Mouse (Mus musculus) liver, postnatal 0 days (tissue): ENCODE results near the gene Draxin.

Experiments used
- CTCF ChIP-seq: sonication (generic); IDR thresholded peaks from 2 replicates; pipeline ENCODE4 v1.5.1; 2016; ENCODE audit warnings: antibody characterized with exemption, low read depth
- EP300 ChIP-seq: IDR thresholded peaks from 2 replicates; pipeline ENCODE4 v1.6.1; 2016; ENCODE audit warnings: antibody characterized with exemption, low read depth, mild to moderate bottlenecking

DNA sequence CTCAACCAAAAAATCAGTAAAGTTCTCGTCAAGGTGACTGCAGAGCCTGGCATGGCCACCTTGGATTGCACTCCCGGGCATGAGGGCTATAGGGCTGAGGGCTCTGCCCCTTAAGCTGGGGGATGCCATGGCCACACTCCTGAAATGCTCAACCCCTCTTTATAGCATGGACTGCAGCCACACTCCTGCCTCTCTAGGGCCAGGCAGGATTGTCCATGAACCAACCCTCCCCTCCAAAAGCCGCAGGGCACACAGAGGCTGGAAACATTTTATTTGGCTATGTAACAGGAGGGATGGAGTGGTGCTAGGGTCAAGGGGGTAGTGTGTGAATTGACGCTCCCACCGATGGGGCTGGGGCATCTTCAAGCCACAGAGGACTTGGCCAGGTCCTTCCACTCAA is 22.0 kb upstream of the Draxin start:
- no peak for TF ChIP-seq EP300
- TF ChIP-seq CTCF, result no peak
